Mouse (Mus musculus) MEL (cell line): Measurements from ENCODE around the gene Ezh1. TPM values are rescaled to one million over a fixed set of nuclear protein-coding genes. Genes with fewer than 3 reads are reported as not detected.

Experiments used
- DNase-seq: peaks from one replicate; pipeline ENCODE4 v3.0.0; 2011; ENCODE audit warnings: low read depth, low spot score
- H3K27ac ChIP-seq: 2 replicates; pipeline ENCODE4 v1.5.1; 2012; ENCODE audit warnings: low read depth, mild to moderate bottlenecking, control low read depth, low read length, moderate library complexity; ENCODE audit not compliant: control insufficient read depth
- H3K27me3 ChIP-seq, 2 experiments: fragments of 150-350 bp in 1 of 2; sonication (generic) in 1 of 2; 2 replicates each; pipeline ENCODE4 v1.6.1; 2012; ENCODE audit warnings: low read length in 2 of 2, mild to moderate bottlenecking in 2 of 2, improper control_type of control experiment in 1 of 2, moderate library complexity in 1 of 2; ENCODE audit not compliant: insufficient read depth in 2 of 2, control insufficient read depth in 1 of 2
- H3K36me3 ChIP-seq, 2 experiments: 2 replicates each; pipeline ENCODE4 v1.6.1; 2012 to 2014; ENCODE audit warnings: low read length in 2 of 2, improper control_type of control experiment in 1 of 2, inconsistent platforms in 1 of 2, mild to moderate bottlenecking in 1 of 2; ENCODE audit not compliant: insufficient read depth in 2 of 2, control insufficient read depth in 1 of 2
- H3K4me1 ChIP-seq, 2 experiments: fragments of 150-350 bp in 1 of 2; sonication (generic) in 1 of 2; 2 replicates each; pipeline ENCODE4 v1.6.1; 2012; ENCODE audit warnings: low read length in 2 of 2, improper control_type of control experiment in 1 of 2, mild to moderate bottlenecking in 1 of 2; ENCODE audit not compliant: insufficient read depth in 2 of 2, control insufficient read depth in 1 of 2
- H3K4me3 ChIP-seq, 2 experiments: fragments of 150-350 bp in 1 of 2; sonication (generic) in 1 of 2; 2 replicates each; pipeline ENCODE4 v1.5.1; 2012; ENCODE audit warnings: low read depth in 2 of 2, low read length in 2 of 2, mild to moderate bottlenecking in 2 of 2, moderate library complexity in 2 of 2, control low read depth in 1 of 2, improper control_type of control experiment in 1 of 2; ENCODE audit not compliant: control insufficient read depth in 1 of 2, insufficient read depth in 1 of 2
- H3K79me2 ChIP-seq: 2 replicates; pipeline ENCODE4 v1.6.1; 2012; ENCODE audit warnings: mild to moderate bottlenecking, low read length, moderate library complexity; ENCODE audit not compliant: control insufficient read depth, poor library complexity, insufficient read depth
- H3K9ac ChIP-seq: 2 replicates; pipeline ENCODE4 v1.6.1; 2012; ENCODE audit warnings: low read depth, mild to moderate bottlenecking, control low read depth, low read length, moderate library complexity; ENCODE audit not compliant: control insufficient read depth, poor library complexity, severe bottlenecking
- H3K9me3 ChIP-seq: fragments of 150-350 bp; sonication (generic); replicated peaks from 2 replicates; pipeline ENCODE4 v1.6.1; 2012; ENCODE audit warnings: mild to moderate bottlenecking, low read length, improper control_type of control experiment, moderate library complexity; ENCODE audit not compliant: insufficient read depth
- BHLHE40 ChIP-seq: IDR thresholded peaks from 2 replicates; pipeline ENCODE4 v1.6.1; 2012; ENCODE audit warnings: low read depth, mild to moderate bottlenecking, inconsistent platforms, low read length, improper control_type of control experiment, borderline replicate concordance
- CHD2 ChIP-seq: IDR thresholded peaks from 2 replicates; pipeline ENCODE4 v1.6.1; 2011; ENCODE audit warnings: low read length, improper control_type of control experiment
- CTCF ChIP-seq, 3 experiments: IDR thresholded peaks in 2 of 3; conservative IDR thresholded peaks in 1 of 3; 2 replicates each; pipeline ENCODE4 v1.5.1; 2011 to 2012; ENCODE audit warnings: low read length in 3 of 3, low read depth in 2 of 3, mild to moderate bottlenecking in 2 of 3, improper control_type of control experiment in 1 of 3, inconsistent platforms in 1 of 3, mixed read lengths in 1 of 3, moderate library complexity in 1 of 3; ENCODE audit not compliant: control insufficient read depth in 1 of 3, insufficient read depth in 1 of 3, poor library complexity in 1 of 3, severe bottlenecking in 1 of 3
- E2F4 ChIP-seq: IDR thresholded peaks from 2 replicates; pipeline ENCODE4 v1.6.1; 2011; ENCODE audit warnings: low read depth, low read length, improper control_type of control experiment, borderline replicate concordance
- EP300 ChIP-seq, 2 experiments: IDR thresholded peaks; 2 replicates each; pipeline ENCODE4 v1.6.1; 2011; ENCODE audit warnings: improper control_type of control experiment in 2 of 2, low read length in 2 of 2, low read depth in 1 of 2, mild to moderate bottlenecking in 1 of 2
- JUND ChIP-seq: IDR thresholded peaks from 2 replicates; pipeline ENCODE4 v1.6.1; 2011; ENCODE audit warnings: low read depth, mild to moderate bottlenecking, improper control_type of control experiment, low read length
- KAT2A ChIP-seq: conservative IDR thresholded peaks from 2 replicates; pipeline ENCODE4 v1.6.1; 2012; ENCODE audit warnings: low read depth, low read length, improper control_type of control experiment, inconsistent platforms
- MAX ChIP-seq: IDR thresholded peaks from 2 replicates; pipeline ENCODE4 v1.6.1; 2011; ENCODE audit warnings: low read length, improper control_type of control experiment
- MAZ ChIP-seq: IDR thresholded peaks from 2 replicates; pipeline ENCODE4 v1.6.1; 2012; ENCODE audit warnings: low read depth, mild to moderate bottlenecking, inconsistent platforms, low read length, improper control_type of control experiment
- MXI1 ChIP-seq: IDR thresholded peaks from 2 replicates; pipeline ENCODE4 v1.6.1; 2011; ENCODE audit warnings: mild to moderate bottlenecking, low read depth, low read length, improper control_type of control experiment
- MYC ChIP-seq: IDR thresholded peaks from 2 replicates; pipeline ENCODE4 v1.6.1; 2011; ENCODE audit warnings: low read depth, mild to moderate bottlenecking, low read length, improper control_type of control experiment, moderate library complexity
- NRF1 ChIP-seq: IDR thresholded peaks from 2 replicates; pipeline ENCODE4 v1.6.1; 2014; ENCODE audit warnings: low read depth, mild to moderate bottlenecking, inconsistent platforms, low read length, improper control_type of control experiment, moderate library complexity; ENCODE audit not compliant: poor library complexity, insufficient read depth, severe bottlenecking
- POLR2A ChIP-seq, 2 experiments: IDR thresholded peaks; 2 replicates each; pipeline ENCODE4 v1.6.1; 2011 to 2012; ENCODE audit warnings: low read length in 2 of 2, mild to moderate bottlenecking in 2 of 2, control low read depth in 1 of 2, improper control_type of control experiment in 1 of 2, low read depth in 1 of 2, moderate library complexity in 1 of 2; ENCODE audit not compliant: control insufficient read depth in 1 of 2, insufficient read depth in 1 of 2, poor library complexity in 1 of 2
- RAD21 ChIP-seq: IDR thresholded peaks from 2 replicates; pipeline ENCODE4 v1.6.1; 2011; ENCODE audit warnings: mild to moderate bottlenecking, low read depth, low read length, improper control_type of control experiment
- RCOR1 ChIP-seq: IDR thresholded peaks from 2 replicates; pipeline ENCODE4 v1.6.1; 2012; ENCODE audit warnings: low read depth, mild to moderate bottlenecking, inconsistent platforms, low read length, improper control_type of control experiment
- USF1 ChIP-seq: IDR thresholded peaks from 2 replicates; pipeline ENCODE4 v1.6.1; 2014; ENCODE audit warnings: low read depth, mild to moderate bottlenecking, inconsistent platforms, low read length, improper control_type of control experiment, moderate library complexity
- USF2 ChIP-seq, 2 experiments: IDR thresholded peaks; 2 replicates each; pipeline ENCODE4 v1.6.1; 2011 to 2012; ENCODE audit warnings: improper control_type of control experiment in 2 of 2, low read length in 2 of 2, borderline replicate concordance in 1 of 2, inconsistent platforms in 1 of 2, low read depth in 1 of 2, mild to moderate bottlenecking in 1 of 2; ENCODE audit not compliant: insufficient read depth in 1 of 2
- ZKSCAN1 ChIP-seq: IDR thresholded peaks from 2 replicates; pipeline ENCODE4 v1.6.1; 2012; ENCODE audit warnings: low read depth, mild to moderate bottlenecking, inconsistent platforms, low read length, improper control_type of control experiment, moderate library complexity
- ZMIZ1 ChIP-seq: IDR thresholded peaks from 2 replicates; pipeline ENCODE4 v1.6.1; 2012; ENCODE audit warnings: low read depth, mild to moderate bottlenecking, inconsistent platforms, low read length, improper control_type of control experiment, moderate library complexity
- ZNF384 ChIP-seq: IDR thresholded peaks from 2 replicates; pipeline ENCODE4 v1.6.1; 2012; ENCODE audit warnings: low read depth, mild to moderate bottlenecking, inconsistent platforms, low read length, improper control_type of control experiment
- polyA plus RNA-seq, 2 experiments: library from polyadenylated mRNA; stranded (reverse) in 1 of 2; unstranded in 1 of 2; fragments of >175 nt in 1 of 2; fragments of >200 nt in 1 of 2; gene quantifications; 2 replicates each; pipeline versions ENCODE4 v1.2.1 to v1.2.4; 2012; ENCODE audit warnings: low replicate concordance in 2 of 2, low read depth in 1 of 2; ENCODE audit not compliant: insufficient read length in 2 of 2, insufficient read depth in 1 of 2, missing spikeins in 1 of 2
- total RNA-seq: library from RNA; depleted of rRNA; stranded (reverse); fragments of 300-350 nt; gene quantifications from 2 replicates; pipeline ENCODE4 v1.2.3, GENCODE M21; 2012

The Ezh1 gene
- total and polyA plus RNA-seq, 3 experiments, result 5.0 to 8.4 TPM; not detected in 1

DNA sequence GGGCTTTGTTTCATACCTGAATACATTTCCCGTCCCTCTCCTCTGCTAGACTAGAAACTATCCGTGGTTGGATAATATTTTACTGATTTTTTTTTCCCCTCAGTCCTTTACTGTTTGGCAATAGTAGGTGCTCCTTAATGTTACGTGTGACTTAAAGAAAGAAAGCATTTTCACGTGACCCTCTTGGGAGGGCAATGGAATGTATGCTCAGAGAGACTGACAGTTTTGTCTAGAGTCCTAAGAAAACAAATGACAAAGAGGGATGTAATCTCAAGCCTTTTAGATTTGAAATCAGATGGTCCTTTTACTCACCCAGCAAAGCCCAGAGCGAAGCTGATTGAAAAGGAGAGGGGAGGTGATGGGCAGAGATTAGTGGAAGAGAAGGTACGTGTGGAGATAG, 39.6 kb upstream of the Ezh1 start:
- Histone ChIP-seq H3K27ac (no peak overlapping the region), H3K9me3 (no peaks in the 10 kb centered on the region), H3K4me3 (no peak overlapping the region), H3K4me1 (peaks cover 0 to 13% of the 10 kb centered on the region in 2 experiments; a peak in 2 of 4 replicates), H3K36me3 (peaks cover 0 to 2% of the 10 kb centered on the region in 2 experiments; a peak in 1 of 4 replicates), H3K9ac (no peak overlapping the region), H3K79me2 (no peaks in the 10 kb centered on the region), H3K27me3 (no peaks in the 10 kb centered on the region; a peak in 1 of 4 replicates)
- no peak for DNase-seq
- TF ChIP-seq RCOR1, result no peak
- no peak for TF ChIP-seq MXI1
- TF ChIP-seq POLR2A (IDR thresholded peaks at IDR 0.05; ENCODE audit: control insufficient read depth in 1 of 2, insufficient read depth in 1 of 2, low read depth in 1 of 2, low read length in 2 of 2, poor library complexity in 1 of 2), result no peak
- TF ChIP-seq ZMIZ1, result no peak
- TF ChIP-seq, all 39 proteins: peak for 0

DNA sequence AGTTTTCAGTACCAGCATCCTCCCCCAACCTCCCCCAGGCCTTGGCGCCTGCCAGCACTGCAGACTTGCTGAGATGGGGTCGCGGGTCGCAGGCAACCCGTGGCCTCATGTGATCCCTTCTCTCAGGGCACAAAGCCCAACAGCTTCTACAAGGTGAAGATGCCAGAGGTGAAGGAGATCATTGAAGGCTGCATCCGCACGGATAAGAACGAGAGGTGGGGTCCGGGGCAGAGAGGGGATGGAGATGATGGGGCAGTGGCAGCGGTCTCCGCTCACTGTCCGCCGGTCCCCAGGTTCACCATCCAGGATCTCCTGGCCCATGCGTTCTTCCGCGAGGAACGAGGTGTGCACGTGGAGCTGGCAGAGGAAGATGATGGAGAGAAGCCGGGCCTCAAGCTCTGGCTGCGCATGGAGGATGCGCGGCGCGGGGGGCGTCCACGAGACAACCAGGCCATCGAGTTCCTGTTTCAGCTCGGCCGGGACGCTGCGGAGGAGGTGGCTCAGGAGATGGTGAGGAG, 38.8 kb upstream of the Ezh1 start:
- Histone ChIP-seq H3K4me1 (peaks cover 0 to 18% of the 10 kb centered on the region in 2 experiments; a peak in 3 of 4 replicates), H3K79me2 (peaks cover 3% of the 10 kb centered on the region; the same call in 1 of the 2 replicates), H3K27me3 (no peaks in the 10 kb centered on the region; a peak in 1 of 4 replicates), H3K36me3 (peaks cover 0 to 2% of the 10 kb centered on the region in 2 experiments; a peak in 1 of 4 replicates), H3K4me3 (no peak overlapping the region)
- no peak for TF ChIP-seq CTCF (IDR thresholded peaks at IDR 0.05 in 2 of 3, conservative IDR thresholded peaks at IDR 0.05 in 1 of 3; ENCODE audit: control insufficient read depth in 1 of 3, insufficient read depth in 1 of 3, low read depth in 2 of 3, low read length in 3 of 3, poor library complexity in 1 of 3, severe bottlenecking in 1 of 3)
- TF ChIP-seq JUND, result no peak
- TF ChIP-seq CHD2, result no peak
- no peak for TF ChIP-seq RCOR1
- no peak for TF ChIP-seq USF2 (IDR thresholded peaks at IDR 0.05; ENCODE audit: borderline replicate concordance in 1 of 2, insufficient read depth in 1 of 2, low read depth in 1 of 2, low read length in 2 of 2)
- TF ChIP-seq ZNF384, result no peak
- TF ChIP-seq, all 39 proteins: peak for 0
- Histone ChIP-seq H3K27ac (no peak overlapping the region), H3K9ac (no peak overlapping the region), H3K9me3 (no peaks in the 10 kb centered on the region)
- no peak for DNase-seq

DNA sequence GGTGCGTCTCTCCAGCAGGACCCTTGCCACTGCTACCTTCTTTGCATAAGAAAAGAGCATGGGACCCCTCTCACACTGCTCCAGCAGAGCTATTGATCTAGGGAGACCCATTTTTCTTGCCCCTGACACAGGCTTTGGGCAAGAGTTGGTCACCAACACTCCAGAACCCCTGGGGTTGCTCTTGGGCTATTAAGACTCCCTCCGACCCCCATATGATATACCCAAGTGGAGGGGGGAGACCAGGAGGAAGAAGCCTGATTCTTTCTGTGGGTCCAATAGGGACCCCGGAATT, 37.7 kb upstream of the Ezh1 start:
- Histone ChIP-seq H3K27ac (no peak overlapping the region), H3K4me1 (peaks cover 3 to 20% of the 10 kb centered on the region in 2 experiments; a peak in 3 of 4 replicates), H3K36me3 (peaks cover 0 to 10% of the 10 kb centered on the region in 2 experiments; a peak in 2 of 4 replicates), H3K9me3 (no peaks in the 10 kb centered on the region), H3K79me2 (peaks cover 3% of the 10 kb centered on the region; the same call in 1 of the 2 replicates), H3K4me3 (no peak overlapping the region), H3K9ac (no peak overlapping the region), H3K27me3 (no peaks in the 10 kb centered on the region; a peak in 1 of 4 replicates)
- DNase-seq, result no peak
- TF ChIP-seq EP300 (IDR thresholded peaks at IDR 0.05; ENCODE audit: low read depth in 1 of 2, low read length in 2 of 2) (no peak), RAD21 (no peak), KAT2A (no peak), MAZ (no peak), MAX (no peak), MYC (no peak), NRF1 (no peak), BHLHE40 (no peak), ZKSCAN1 (no peak), JUND (no peak), E2F4 (no peak), USF1 (no peak)
